Mouse (Mus musculus): ENCODE measurements around the gene Stxbp6.

DNA sequence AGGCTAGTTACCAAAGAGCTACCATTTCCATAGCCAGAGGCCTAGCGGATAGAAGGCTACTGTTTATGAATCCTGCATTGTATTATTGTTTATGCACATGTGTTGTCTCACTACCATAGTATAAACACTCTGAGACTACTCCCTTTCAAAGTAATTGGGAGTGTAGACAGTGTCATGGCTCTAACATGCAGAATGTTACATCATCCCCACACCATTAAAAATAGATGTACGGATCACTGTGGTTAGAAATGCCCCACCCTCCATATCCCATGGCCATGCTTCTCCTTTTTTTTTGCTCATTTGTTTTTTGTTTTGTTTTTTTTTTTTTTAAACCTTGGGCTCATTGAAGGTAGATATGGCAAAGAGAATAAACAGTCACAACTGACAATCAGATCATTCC is 154.9 kb downstream of the Stxbp6 start:
- no peak for TF ChIP-seq CTCF (IDR thresholded peaks at IDR 0.05 in 2 of 3, conservative IDR thresholded peaks at IDR 0.05 in 1 of 3; ENCODE audit: control insufficient read depth in 1 of 3, insufficient read depth in 1 of 3, low read depth in 2 of 3, low read length in 3 of 3, poor library complexity in 1 of 3, severe bottlenecking in 1 of 3)
- TF ChIP-seq ZC3H11A (IDR thresholded peaks at IDR 0.05; ENCODE audit: low read depth, low read length): no peak
- TF ChIP-seq BHLHE40 (IDR thresholded peaks at IDR 0.05; ENCODE audit: borderline replicate concordance, low read depth, low read length): no peak
- no peak for TF ChIP-seq MAX (IDR thresholded peaks at IDR 0.05; ENCODE audit: low read length)
- no peak for TF ChIP-seq NRF1 (IDR thresholded peaks at IDR 0.05; ENCODE audit: insufficient read depth, low read depth, low read length, poor library complexity, severe bottlenecking)
- no peak for TF ChIP-seq POLR2AphosphoS5 (IDR thresholded peaks at IDR 0.05; ENCODE audit: borderline replicate concordance, low read depth, low read length)
- no peak for TF ChIP-seq POLR2A (IDR thresholded peaks at IDR 0.05; ENCODE audit: control insufficient read depth in 1 of 2, insufficient read depth in 1 of 2, low read depth in 1 of 2, low read length in 2 of 2, poor library complexity in 1 of 2)
- no peak for TF ChIP-seq USF1 (IDR thresholded peaks at IDR 0.05; ENCODE audit: low read depth, low read length)
- no peak for TF ChIP-seq ELF1 (IDR thresholded peaks at IDR 0.05; ENCODE audit: low read depth, low read length)
- no peak for TF ChIP-seq MEF2A (IDR thresholded peaks at IDR 0.05; ENCODE audit: extremely low read depth, insufficient replicate concordance, low read depth, low read length, poor library complexity, severe bottlenecking)
- TF ChIP-seq TAL1 (IDR thresholded peaks at IDR 0.05; ENCODE audit: low read length): no peak
- no peak for TF ChIP-seq E2F4 (IDR thresholded peaks at IDR 0.05; ENCODE audit: borderline replicate concordance, low read depth, low read length)
